Mouse (Mus musculus): ENCODE data around the gene Derl2.

DNA sequence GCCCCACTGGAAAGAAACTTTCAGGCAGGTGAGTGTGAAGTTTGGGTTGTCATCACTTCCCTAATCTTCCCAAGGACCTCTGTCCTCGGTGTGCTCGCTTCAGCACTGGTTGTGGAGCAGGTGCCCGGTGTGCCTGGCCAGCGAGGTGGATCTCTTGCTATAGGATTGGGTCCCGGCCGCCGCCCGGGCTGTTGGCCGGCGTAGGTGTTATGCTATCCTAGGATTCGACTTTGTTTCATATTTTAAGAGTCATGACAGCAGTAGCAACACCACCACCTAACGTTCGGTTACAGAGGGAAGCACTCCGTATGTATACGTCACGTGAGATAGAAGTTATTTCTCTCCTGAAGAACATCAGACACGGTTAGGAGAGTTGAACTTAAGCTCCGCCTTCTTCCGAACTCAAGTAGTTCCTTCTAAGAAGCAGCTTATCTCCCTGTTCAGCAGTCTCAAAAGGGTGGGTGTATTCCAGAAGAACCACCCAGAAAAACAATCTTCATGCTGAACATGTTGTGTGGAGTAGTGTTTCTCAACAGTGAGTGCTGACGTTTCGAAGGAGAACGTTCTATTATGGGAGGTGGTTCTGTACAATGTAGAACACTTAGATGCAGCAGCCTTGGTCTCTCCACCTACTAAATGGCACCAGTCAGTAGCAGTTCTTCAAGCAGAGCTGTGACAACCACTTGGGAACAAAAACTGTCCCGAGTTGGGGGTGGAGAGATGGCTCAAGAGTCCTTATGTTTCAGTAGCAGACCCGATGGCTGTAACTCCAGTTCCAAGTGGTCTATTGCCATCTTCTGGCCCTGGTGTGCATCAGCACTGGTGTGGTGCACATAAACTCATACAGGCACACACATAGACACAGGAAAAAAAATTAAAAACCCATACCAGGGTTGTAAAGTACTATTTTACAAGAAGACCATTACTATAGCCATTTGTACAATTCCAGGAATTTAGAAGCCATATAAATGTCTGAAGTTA is 48.8 kb downstream of the Derl2 start:
- TF ChIP-seq CTCF (IDR thresholded peaks at IDR 0.05; ENCODE audit: low read depth, low read length) (peak; percentile 32; the same call in 1 of the 2 replicates), POLR2A (IDR thresholded peaks at IDR 0.05; ENCODE audit: extremely low read depth, insufficient read depth, low read length) (no peak)

Data from liver, adult 2 months (tissue).